Mouse (Mus musculus) heart, postnatal 10 days (tissue): ENCODE data around the gene Pnmal1. TPM values are rescaled to one million over a fixed set of nuclear protein-coding genes. Genes with fewer than 3 reads are reported as not detected.
A peak's percentile ranks its signal among the peaks of the same experiment; 100 is the strongest.
"Not testable (repeated sequence)": the region's sequence is repeated elsewhere in the genome, so short reads cannot be mapped to it uniquely, and the experiment has no call there.

ENCODE experiments used
- DNase-seq, 2 experiments: peaks; one replicate each; pipeline ENCODE4 v3.0.0; 2021
- intact Hi-C: fragments of 180-260 bp; cut with DNase I; formaldehyde crosslinking; loops from one replicate; pipeline ENCODE4 v1.15.1; 2025
- total RNA-seq, 2 experiments: library from RNA; stranded (reverse); gene quantifications; 2 replicates each; pipeline ENCODE4 v1.2.3; 2021

The Pnmal1 gene
- total RNA-seq, 2 experiments from 2014 or later, result not detected

- intact Hi-C loops, result loop anchor here (1.0 to 2.0 kb wide), 2 partner anchors 18 to 49 kb away; no protein-coding TSS in a partner anchor
- DNase-seq, result peak; percentile 82 to 85
Observed at GRCm38 (mm10) chr7:16949908-16950841, 9.3 kb upstream of the Pnmal1 start.

GRCm38 (mm10) chr7:16950861-16951635 lies 8.4 kb upstream of the Pnmal1 start:
- intact Hi-C loops, result loop anchor here (1.0 to 2.0 kb wide), 4 partner anchors 19 to 115 kb away; no protein-coding TSS in a partner anchor
- peak; percentile 85 to 90 for DNase-seq

- intact Hi-C loops, DNase-seq: not testable (repeated sequence)
Observed at GRCm38 (mm10) chr7:16953776-16954175, 5.7 kb upstream of the Pnmal1 start.

- intact Hi-C loops, result no loop called here
- DNase-seq, result no peak
Observed at GRCm38 (mm10) chr7:16955712-16956111, 3.8 kb upstream of the Pnmal1 start.

- intact Hi-C loops, result no loop called here
- DNase-seq, result no peak
Observed at GRCm38 (mm10) chr7:16956410-16957265, 2.8 kb upstream of the Pnmal1 start.

- DNase-seq, result no peak
- intact Hi-C loops, result no loop called here
Observed at GRCm38 (mm10) chr7:16961678-16962077, 2.2 kb downstream of the Pnmal1 start.

GRCm38 (mm10) chr7:16968414-16968813 lies 8.9 kb downstream of the Pnmal1 start:
- DNase-seq, result no peak
- intact Hi-C loops, result no loop called here

- DNase-seq, result no peak
- intact Hi-C loops, result no loop called here
Observed at GRCm38 (mm10) chr7:16971160-16971559, 11.7 kb downstream of the Pnmal1 start.

GRCm38 (mm10) chr7:16974018-16974417 lies 14.5 kb downstream of the Pnmal1 start:
- intact Hi-C loops, result no loop called here
- DNase-seq, result peak; percentile 71 to 74

- DNase-seq, result no peak
- intact Hi-C loops, result no loop called here
Observed at GRCm38 (mm10) chr7:16976298-16976697, 16.8 kb downstream of the Pnmal1 start.

- DNase-seq, result no peak
- intact Hi-C loops, result no loop called here
Observed at GRCm38 (mm10) chr7:16978173-16978572, 18.7 kb downstream of the Pnmal1 start.

GRCm38 (mm10) chr7:16978593-16978992 lies 19.1 kb downstream of the Pnmal1 start:
- intact Hi-C loops, result no loop called here
- no peak for DNase-seq

GRCm38 (mm10) chr7:16980348-16980747 lies 20.9 kb downstream of the Pnmal1 start:
- intact Hi-C loops, result no loop called here
- DNase-seq, result peak; percentile 58 to 65

GRCm38 (mm10) chr7:16982859-16983568 lies 23.5 kb downstream of the Pnmal1 start, which contains the start of gene Gm42372:
TSS of gene Gm42372 (plus strand) at chr7:16983086.
- intact Hi-C loops, result no loop called here
- peak in 1 of 2 experiments; percentile 50 for DNase-seq

GRCm38 (mm10) chr7:16987541-16988149 lies 28.2 kb downstream of the Pnmal1 start:
- no peak for DNase-seq
- intact Hi-C loops, result no loop called here

- intact Hi-C loops, result no loop called here
- peak; percentile 73 to 81 for DNase-seq
Observed at GRCm38 (mm10) chr7:16988405-16988804, 28.9 kb downstream of the Pnmal1 start.

- intact Hi-C loops, result no loop called here
- no peak for DNase-seq
Observed at GRCm38 (mm10) chr7:16990006-16990744, 30.7 kb downstream of the Pnmal1 start.

- intact Hi-C loops, result no loop called here
- DNase-seq, result no peak
Observed at GRCm38 (mm10) chr7:16991681-16992450, 32.4 kb downstream of the Pnmal1 start.
